ENCODE assay signal across 10 mouse cellular contexts in the genomic region with DNA sequence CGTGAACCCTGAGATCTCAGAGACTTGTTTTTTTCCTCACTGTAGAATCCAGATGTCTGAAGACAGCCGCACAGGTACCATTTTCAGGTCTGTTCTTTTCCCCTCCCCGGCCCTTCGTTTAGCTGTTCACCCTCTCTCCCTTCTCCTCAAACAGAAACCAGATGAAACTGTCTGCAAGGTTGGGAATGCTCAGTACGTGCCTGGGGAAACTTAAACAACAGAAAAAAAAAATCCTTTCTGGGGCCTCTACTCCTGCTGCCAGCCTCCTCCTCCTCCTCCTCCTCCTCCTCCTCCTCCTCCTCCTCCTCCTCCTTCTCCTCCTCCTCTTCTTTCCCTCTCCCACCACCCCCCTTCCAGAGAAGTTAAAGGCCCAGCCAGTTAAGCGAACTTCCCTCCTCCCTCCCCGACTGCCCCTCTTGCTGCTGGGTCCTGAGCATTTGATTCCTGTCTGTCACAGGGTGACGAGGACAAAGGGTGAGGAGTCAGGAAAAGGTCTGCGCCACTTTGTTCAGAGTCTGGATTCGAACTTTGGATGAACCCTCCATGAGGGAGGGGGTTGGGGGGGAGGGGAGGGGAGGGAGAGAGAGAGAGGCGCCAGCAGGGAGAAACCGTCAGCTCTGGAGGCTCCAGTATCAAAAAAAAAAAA. TPM values are rescaled to one million over a fixed set of nuclear protein-coding genes. Genes with fewer than 3 reads are reported as not detected.
A peak's percentile ranks its signal among the peaks of the same experiment; 100 is the strongest.
DNase-seq lines count a peak whose midpoint lies in the region; ATAC-seq and TF ChIP-seq lines count a peak whose summit lies in the region.
"Had no signal": no experiment of that assay in that cellular context is flagged by ENCODE, and none has a peak within 500 bp of the region (broad histone marks: within the 10 kb centered on the region; RNA-seq: fewer than 3 reads in every experiment).

No protein-coding gene starts in this region.

- no peaks in the 10 kb centered on the region for H3K9me3 ChIP-seq in forebrain, embryonic 12.5 days
- H3K9me3 ChIP-seq in forebrain, embryonic 16.5 days (ENCODE audit: control insufficient read depth, low read length), result no peaks in the 10 kb centered on the region
- no peaks in the 10 kb centered on the region for H3K9me3 ChIP-seq in liver, postnatal 0 days (ENCODE audit: low read length)
- H3K9me3 ChIP-seq in embryonic facial prominence, embryonic 15.5 days (replicated peaks), result no peaks in the 10 kb centered on the region
- H3K9me3 ChIP-seq in neural tube, embryonic 11.5 days (ENCODE audit: control insufficient read depth, low read length), result no peaks in the 10 kb centered on the region
- H3K9me3 ChIP-seq: limb, embryonic 15.5 days had no signal

- H3K4me2 ChIP-seq in forebrain, embryonic 12.5 days, result 0 out of 2 replicates have a peak overlapping the region, but pooled peaks have one; percentile 17
- no peak overlapping the region for H3K4me2 ChIP-seq in forebrain, embryonic 16.5 days (ENCODE audit: low read length)
- no peak overlapping the region for H3K4me2 ChIP-seq in liver, postnatal 0 days (ENCODE audit: low read depth, low read length)
- no peak overlapping the region for H3K4me2 ChIP-seq in embryonic facial prominence, embryonic 15.5 days (replicated peaks)
- 0 out of 2 replicates have a peak overlapping the region, but pooled peaks have one; percentile 15 for H3K4me2 ChIP-seq in neural tube, embryonic 11.5 days (ENCODE audit: low read depth)
- H3K4me2 ChIP-seq: limb, embryonic 15.5 days had no signal

- intact Hi-C loops in left cerebral cortex, postnatal 4 days (cut with DNase I), result no loop called here

- no peak for ATAC-seq in forebrain, embryonic 12.5 days (ENCODE audit: low FRiP score)
- ATAC-seq in forebrain, embryonic 16.5 days, result no peak
- no peak for ATAC-seq in liver, postnatal 0 days
- ATAC-seq in embryonic facial prominence, embryonic 15.5 days (ENCODE audit: insufficient number of reproducible peaks, low FRiP score, low TSS enrichment, low read depth), result no peak
- ATAC-seq in neural tube, embryonic 11.5 days (ENCODE audit: insufficient read depth, low FRiP score, low TSS enrichment), result peak; percentile 73

- H3K9ac ChIP-seq in forebrain, embryonic 12.5 days, result peak overlapping the region; percentile 3; the same call in 1 of the 2 replicates
- H3K9ac ChIP-seq in forebrain, embryonic 16.5 days (replicated peaks; ENCODE audit: low read depth, low read length), result no peak overlapping the region
- H3K9ac ChIP-seq in liver, postnatal 0 days (replicated peaks), result no peak overlapping the region
- H3K9ac ChIP-seq in embryonic facial prominence, embryonic 15.5 days, result no peak overlapping the region
- 0 out of 2 replicates have a peak overlapping the region, but pooled peaks have one; percentile 18 for H3K9ac ChIP-seq in neural tube, embryonic 11.5 days (ENCODE audit: low read length)
- H3K9ac ChIP-seq: limb, embryonic 15.5 days had no signal

- no peak for TF ChIP-seq CTCF in liver, postnatal 0 days (IDR thresholded peaks at IDR 0.05; ENCODE audit: low read depth)

- H3K4me3 ChIP-seq in forebrain, embryonic 12.5 days (replicated peaks), result no peak overlapping the region
- H3K4me3 ChIP-seq in forebrain, embryonic 16.5 days (replicated peaks; ENCODE audit: low read length), result no peak overlapping the region
- H3K4me3 ChIP-seq in liver, postnatal 0 days (ENCODE audit: low read depth, low read length), result no peak overlapping the region
- H3K4me3 ChIP-seq in embryonic facial prominence, embryonic 15.5 days (replicated peaks), result no peak overlapping the region
- no peak overlapping the region for H3K4me3 ChIP-seq in neural tube, embryonic 11.5 days (ENCODE audit: low read depth, low read length)
- H3K4me3 ChIP-seq: limb, embryonic 15.5 days; myocyte had no signal

- peak overlapping the region; percentile 69 for H3K27ac ChIP-seq in forebrain, embryonic 12.5 days
- no peak overlapping the region for H3K27ac ChIP-seq in forebrain, embryonic 16.5 days (ENCODE audit: low read length)
- H3K27ac ChIP-seq in liver, postnatal 0 days (ENCODE audit: low read depth), result no peak overlapping the region
- H3K27ac ChIP-seq in embryonic facial prominence, embryonic 15.5 days (replicated peaks), result peak overlapping the region; percentile 60
- H3K27ac ChIP-seq in neural tube, embryonic 11.5 days (ENCODE audit: low read depth, low read length), result no peak overlapping the region
- H3K27ac ChIP-seq: limb, embryonic 15.5 days had no signal

- no peak for TF ChIP-seq EP300 in liver, postnatal 0 days (IDR thresholded peaks at IDR 0.05; ENCODE audit: low read depth)

- no peaks in the 10 kb centered on the region for H3K27me3 ChIP-seq in forebrain, embryonic 12.5 days
- H3K27me3 ChIP-seq in forebrain, embryonic 16.5 days (replicated peaks; ENCODE audit: control insufficient read depth, insufficient read depth, low read length), result no peaks in the 10 kb centered on the region
- no peaks in the 10 kb centered on the region for H3K27me3 ChIP-seq in liver, postnatal 0 days (ENCODE audit: insufficient read depth, low read length)
- no peaks in the 10 kb centered on the region for H3K27me3 ChIP-seq in embryonic facial prominence, embryonic 15.5 days
- H3K27me3 ChIP-seq in neural tube, embryonic 11.5 days (ENCODE audit: control insufficient read depth, insufficient read depth, low read length), result no peaks in the 10 kb centered on the region
- H3K27me3 ChIP-seq: limb, embryonic 15.5 days had no signal

- H3K4me1 ChIP-seq in forebrain, embryonic 12.5 days, result peaks cover 79% of the 10 kb centered on the region
- H3K4me1 ChIP-seq in forebrain, embryonic 16.5 days (replicated peaks; ENCODE audit: control insufficient read depth, insufficient read depth, low read length), result peaks cover 67% of the 10 kb centered on the region
- H3K4me1 ChIP-seq in liver, postnatal 0 days (ENCODE audit: insufficient read depth), result no peaks in the 10 kb centered on the region
- peaks cover 26% of the 10 kb centered on the region for H3K4me1 ChIP-seq in embryonic facial prominence, embryonic 15.5 days
- peaks cover 50% of the 10 kb centered on the region for H3K4me1 ChIP-seq in neural tube, embryonic 11.5 days (ENCODE audit: control insufficient read depth, insufficient read depth, low read length)

- peak; percentile 23 for DNase-seq in liver
- DNase-seq in liver, postnatal 0 days, result no peak
- DNase-seq in neural tube, embryonic 11.5 days (ENCODE audit: low spot score), result peak; percentile 79
- DNase-seq in left cerebral cortex, postnatal 4 days, result no peak
- DNase-seq in gastrocnemius, postnatal 25 days, result no peak

- peaks cover 38% of the 10 kb centered on the region for H3K36me3 ChIP-seq in forebrain, embryonic 12.5 days (replicated peaks)
- H3K36me3 ChIP-seq in forebrain, embryonic 16.5 days (ENCODE audit: control insufficient read depth, insufficient read depth), result no peaks in the 10 kb centered on the region
- 0 out of 2 replicates have a peak, but pooled peaks cover 2% of the 10 kb centered on the region for H3K36me3 ChIP-seq in liver, postnatal 0 days (replicated peaks; ENCODE audit: insufficient read depth, low read length)
- no peaks in the 10 kb centered on the region for H3K36me3 ChIP-seq in embryonic facial prominence, embryonic 15.5 days
- H3K36me3 ChIP-seq in neural tube, embryonic 11.5 days (ENCODE audit: control insufficient read depth, insufficient read depth, low read length), result no peaks in the 10 kb centered on the region

- 18% methylated on average over 8 of the region's 12 CpGs for WGBS in forebrain, embryonic 12.5 days
- 23% methylated on average over 10 of the region's 12 CpGs for WGBS in forebrain, embryonic 16.5 days
- WGBS in liver, postnatal 0 days (ENCODE audit: insufficient replicate concordance), result 58% methylated on average over 12 of the region's 12 CpGs
- WGBS in embryonic facial prominence, embryonic 15.5 days, result 26% methylated on average over 11 of the region's 12 CpGs
- WGBS in neural tube, embryonic 11.5 days, result 13% methylated on average over 11 of the region's 12 CpGs

RNA-seq across cellular contexts. Expression of a gene that starts 26.3 kb away (rescaled TPM):
- 69.4 and 72.2 TPM in 2 replicates for polyA plus RNA-seq in forebrain, embryonic 12.5 days (2016; fragmentation: Nextera tagmentation; extraction: Ambion mirVana)
- 82.9 and 91.2 TPM in 2 replicates for polyA plus RNA-seq in forebrain, embryonic 16.5 days (2015; fragmentation: Nextera tagmentation; extraction: Ambion mirVana)
- 4.0 TPM in 2 replicates for polyA plus RNA-seq in liver, postnatal 0 days (2015; fragmentation: Nextera tagmentation; extraction: Ambion mirVana)
- polyA plus RNA-seq in embryonic facial prominence, embryonic 15.5 days (2015; fragmentation: Nextera tagmentation; extraction: Ambion mirVana), result 29.5 and 33.3 TPM in 2 replicates
- 45.8 and 47.9 TPM in 2 replicates for polyA plus RNA-seq in neural tube, embryonic 11.5 days (2014; fragmentation: Nextera tagmentation; extraction: Ambion mirVana)
- total RNA-seq in left cerebral cortex, postnatal 4 days (2021), result 100 to 1,000 TPM; 284 to 303 TPM
- 10 to 100 TPM; 19.3 to 19.9 TPM for total RNA-seq in gastrocnemius, postnatal 25 days (2021)

Comparison
In these comparisons a context has a peak if more than half of its experiments do, and no peak if none do; other contexts are left out.
1. H3K27ac ChIP-seq: peak in forebrain, embryonic 12.5 days (single experiment) and embryonic facial prominence, embryonic 15.5 days (single experiment); none in forebrain, embryonic 16.5 days (single experiment), liver, postnatal 0 days (single experiment) and neural tube, embryonic 11.5 days (single experiment).
2. H3K4me2 ChIP-seq: peak in forebrain, embryonic 12.5 days (single experiment) and neural tube, embryonic 11.5 days (single experiment); none in forebrain, embryonic 16.5 days (single experiment), liver, postnatal 0 days (single experiment) and embryonic facial prominence, embryonic 15.5 days (single experiment).
3. H3K9ac ChIP-seq: peak in forebrain, embryonic 12.5 days (single experiment) and neural tube, embryonic 11.5 days (single experiment); none in forebrain, embryonic 16.5 days (single experiment), liver, postnatal 0 days (single experiment) and embryonic facial prominence, embryonic 15.5 days (single experiment).
4. DNase-seq: peak in liver (single experiment) and neural tube, embryonic 11.5 days (single experiment); none in liver, postnatal 0 days (single experiment), left cerebral cortex, postnatal 4 days (single experiment) and gastrocnemius, postnatal 25 days (single experiment).